Mouse (Mus musculus) frontal cortex, postnatal 14 days (tissue): ENCODE data around the gene Sik1.

ENCODE experiments used
- DNase-seq, 2 experiments: peaks; one replicate each; pipeline ENCODE4 v3.0.0; 2022; ENCODE audit warnings: low spot score in 2 of 2

The Sik1 gene

GRCm38 (mm10) chr17:31875326-31875930, 19.8 kb upstream of the Sik1 start:
- DNase-seq, result no peak

- no peak for DNase-seq
Observed at GRCm38 (mm10) chr17:31874691-31875090, 19.1 kb upstream of the Sik1 start.

GRCm38 (mm10) chr17:31873973-31874372, 18.4 kb upstream of the Sik1 start:
- no peak for DNase-seq

- DNase-seq, result no peak
Observed at GRCm38 (mm10) chr17:31873185-31873870, 17.7 kb upstream of the Sik1 start.

- no peak for DNase-seq
Observed at GRCm38 (mm10) chr17:31872826-31873165, 17.2 kb upstream of the Sik1 start.

GRCm38 (mm10) chr17:31871968-31872825, 16.6 kb upstream of the Sik1 start:
- DNase-seq, result no peak

- no peak for DNase-seq
Observed at GRCm38 (mm10) chr17:31870931-31871421, 15.4 kb upstream of the Sik1 start.

GRCm38 (mm10) chr17:31870446-31870845, 14.8 kb upstream of the Sik1 start:
- DNase-seq, result no peak

GRCm38 (mm10) chr17:31868076-31868475, 12.5 kb upstream of the Sik1 start:
- DNase-seq, result no peak

GRCm38 (mm10) chr17:31867061-31867460, 11.5 kb upstream of the Sik1 start:
- DNase-seq, result no peak

GRCm38 (mm10) chr17:31865636-31866035, 10.0 kb upstream of the Sik1 start:
- DNase-seq, result no peak

- no peak for DNase-seq
Observed at GRCm38 (mm10) chr17:31864666-31865450, 9.3 kb upstream of the Sik1 start.

- DNase-seq, result no peak
Observed at GRCm38 (mm10) chr17:31863151-31863815, 7.7 kb upstream of the Sik1 start.

GRCm38 (mm10) chr17:31862136-31862535, 6.5 kb upstream of the Sik1 start:
- DNase-seq, result no peak

- no peak for DNase-seq
Observed at GRCm38 (mm10) chr17:31861661-31862060, 6.1 kb upstream of the Sik1 start.

GRCm38 (mm10) chr17:31860856-31861255, 5.3 kb upstream of the Sik1 start:
- no peak for DNase-seq

- DNase-seq, result no peak
Observed at GRCm38 (mm10) chr17:31859367-31859766, 3.8 kb upstream of the Sik1 start.

- DNase-seq, result no peak
Observed at GRCm38 (mm10) chr17:31858786-31859185, 3.2 kb upstream of the Sik1 start.

- DNase-seq, result no peak
Observed at GRCm38 (mm10) chr17:31857903-31858426, 2.4 kb upstream of the Sik1 start.

- DNase-seq, result no peak
Observed at GRCm38 (mm10) chr17:31857251-31857650, 1.6 kb upstream of the Sik1 start.
